Mouse (Mus musculus) right cerebral cortex, adult 2 months (tissue): ENCODE measurements at regions not wholly inside any gene's neighbourhood (a gene's known extent, or its start where the extent isn't known, plus 50 kb on each side); places are given as distances from the start of the nearest gene placed in this dataset.
A peak's percentile ranks its signal among the peaks of the same experiment; 100 is the strongest.

Source experiments
- DNase-seq, 2 experiments: peaks; one replicate each; pipeline ENCODE4 v3.0.0; 2021 to 2022; ENCODE audit warnings: low spot score in 2 of 2

DNA sequence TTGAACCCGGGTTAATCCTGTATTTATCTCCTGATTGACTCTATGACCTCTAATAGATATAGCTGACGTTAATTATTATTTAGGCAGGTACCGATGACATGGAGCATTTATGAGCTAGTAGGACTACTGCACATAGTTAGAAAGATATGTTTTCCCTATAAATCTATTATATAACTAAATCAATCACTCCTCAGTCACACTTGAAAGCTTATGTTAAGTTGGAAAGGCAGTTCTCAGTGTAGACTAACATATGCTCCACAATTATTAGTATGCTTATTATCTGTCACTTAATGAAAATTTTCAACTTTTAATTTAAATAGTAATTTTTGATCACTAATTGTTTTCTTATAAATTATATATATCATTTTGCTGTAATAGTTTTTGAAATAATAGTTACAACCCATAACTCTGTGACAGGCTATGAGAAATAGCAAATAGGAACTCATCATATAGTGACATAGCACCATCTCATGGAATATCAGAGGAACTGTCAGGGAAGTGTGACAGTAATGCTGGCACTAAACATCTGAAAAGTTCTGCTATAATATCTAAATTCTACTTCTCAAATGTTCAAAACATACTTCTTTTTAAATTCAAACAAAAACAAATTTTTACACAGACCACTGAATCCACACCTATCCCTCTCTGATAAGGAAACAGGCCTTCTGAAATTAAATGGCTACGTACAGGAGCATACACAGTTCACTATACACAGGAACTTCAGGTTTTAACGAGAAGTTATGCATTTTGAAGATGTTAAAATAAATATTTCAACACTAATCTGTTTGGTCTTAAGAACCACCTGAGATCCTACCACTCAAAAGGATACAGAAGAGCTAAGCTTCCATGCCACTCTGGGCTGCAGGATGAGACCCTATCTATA lies 75.3 kb upstream of the Map2 start:
- no peak for DNase-seq

DNA sequence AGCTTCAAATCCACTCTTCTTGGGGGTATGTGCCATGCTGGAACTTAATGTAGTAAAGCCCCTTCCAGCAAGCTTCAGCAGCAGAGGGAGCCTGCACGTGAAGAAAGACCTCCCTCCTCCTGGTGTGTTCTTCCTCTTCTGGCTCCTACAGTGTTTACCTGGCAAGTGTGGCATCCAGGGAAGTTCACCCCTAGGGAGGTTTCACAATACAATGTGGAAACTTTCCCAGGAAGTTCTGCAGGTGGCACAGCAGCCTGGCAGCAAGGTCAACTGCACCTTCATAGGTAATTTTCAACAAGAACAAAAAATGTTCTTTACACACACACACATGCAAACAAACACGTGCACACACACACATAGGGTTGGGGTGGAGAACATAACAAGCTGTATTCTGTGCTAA lies 73.7 kb upstream of the Map2 start:
- no peak for DNase-seq

- no peak for DNase-seq
Observed at GRCm38 (mm10) chr1:66104493-66104892, 70.6 kb upstream of the Map2 start.

DNA sequence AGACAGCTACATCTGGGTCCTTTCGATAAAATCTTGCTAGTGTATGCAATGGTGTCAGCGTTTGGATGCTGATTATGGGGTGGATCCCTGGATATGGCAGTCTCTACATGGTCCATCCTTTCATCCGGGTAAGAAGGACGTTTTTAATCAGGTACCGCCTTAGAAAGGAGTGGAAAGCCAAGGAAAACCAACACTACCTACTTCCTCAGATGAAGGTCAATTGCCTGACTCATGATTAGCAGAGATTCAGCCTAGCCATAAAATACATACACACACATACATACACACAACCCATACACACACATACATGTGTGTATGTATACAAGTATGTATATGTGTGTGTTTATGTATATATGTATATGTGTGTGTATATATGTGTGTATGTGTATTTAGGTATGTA lies 69.9 kb upstream of the Map2 start:
- no peak for DNase-seq

DNA sequence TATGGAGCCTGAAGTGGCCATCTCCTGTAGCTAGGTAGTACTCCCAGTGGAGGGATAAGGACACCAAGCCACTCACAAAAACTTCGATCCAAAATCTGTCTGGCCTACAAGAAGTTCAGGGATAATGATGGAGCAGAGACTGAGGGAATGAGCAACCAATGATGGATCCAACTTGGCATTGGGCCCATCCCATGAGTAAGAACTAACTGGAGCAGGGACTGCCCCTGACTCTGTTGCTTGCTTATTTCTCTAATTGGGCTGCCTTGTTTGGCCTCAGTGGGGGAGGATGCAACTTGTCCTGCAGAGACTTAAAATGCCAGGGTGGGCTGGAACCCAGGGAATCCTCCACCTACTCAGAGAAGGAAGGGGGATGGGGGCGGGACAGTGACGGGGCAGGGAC lies 67.0 kb upstream of the Map2 start:
- DNase-seq: peak in 1 of 2 experiments; percentile 24

- no peak for DNase-seq
Observed at GRCm38 (mm10) chr1:66113916-66114315, 61.2 kb upstream of the Map2 start.

DNA sequence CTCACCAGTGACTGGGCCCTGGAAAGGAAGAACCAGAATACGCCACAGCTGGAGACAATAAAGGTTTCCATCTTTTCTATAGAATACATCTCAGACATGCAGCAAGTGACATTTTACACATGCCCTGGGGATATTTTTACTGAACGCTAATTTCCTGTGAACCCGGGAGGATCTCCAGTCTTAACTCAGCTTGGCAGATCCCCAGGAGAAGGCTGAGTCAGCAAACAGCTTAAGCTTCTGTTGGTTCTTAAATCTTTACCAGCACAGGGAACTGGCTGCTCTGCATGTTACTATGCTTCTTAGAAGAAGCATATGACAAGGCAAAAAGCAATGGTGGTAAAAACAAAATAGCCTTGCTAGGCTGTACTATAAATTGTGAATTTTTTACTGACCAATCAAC lies 59.7 kb upstream of the Map2 start:
- DNase-seq: peak; percentile 63 to 64
